Mouse (Mus musculus) cerebellum, adult 18-20 months (tissue): Measurements from ENCODE around the gene Pitpna.
A peak's percentile ranks its signal among the peaks of the same experiment; 100 is the strongest.

Source experiments
- DNase-seq, 2 experiments: peaks; one replicate each; pipeline ENCODE4 v3.0.0; 2021

Pitpna gene

GRCm38 (mm10) chr11:75587493-75588284 is at the start of gene Pitpna:
Pitpna (plus strand) TSS chr11:75588097.
- peak; percentile 97 to 98 for DNase-seq

GRCm38 (mm10) chr11:75538184-75538969 is 49.5 kb upstream of the Pitpna start:
- peak; percentile 42 to 47 for DNase-seq

- DNase-seq = peak in 1 of 2 experiments; percentile 49
Observed at GRCm38 (mm10) chr11:75538970-75539299, 49.0 kb upstream of the Pitpna start.

GRCm38 (mm10) chr11:75540209-75540608 is 47.7 kb upstream of the Pitpna start:
- DNase-seq = no peak

- peak; percentile 52 to 56 for DNase-seq
Observed at GRCm38 (mm10) chr11:75540710-75541581, 47.0 kb upstream of the Pitpna start.

GRCm38 (mm10) chr11:75544713-75545112 is 43.2 kb upstream of the Pitpna start:
- DNase-seq = peak; percentile 52 to 62

GRCm38 (mm10) chr11:75546057-75546456 is 41.8 kb upstream of the Pitpna start:
- DNase-seq = no peak

- peak in 1 of 2 experiments; percentile 46 for DNase-seq
Observed at GRCm38 (mm10) chr11:75549658-75550111, 38.2 kb upstream of the Pitpna start.

GRCm38 (mm10) chr11:75550200-75550946 is 37.5 kb upstream of the Pitpna start:
- peak; percentile 18 to 24 for DNase-seq

- peak; percentile 27 to 38 for DNase-seq
Observed at GRCm38 (mm10) chr11:75551321-75551720, 36.6 kb upstream of the Pitpna start.

- DNase-seq = peak; percentile 82 to 85
Observed at GRCm38 (mm10) chr11:75551961-75552441, 35.9 kb upstream of the Pitpna start.

- DNase-seq = peak; percentile 4 to 28
Observed at GRCm38 (mm10) chr11:75552906-75553482, 34.9 kb upstream of the Pitpna start.

GRCm38 (mm10) chr11:75556006-75556405 is 31.9 kb upstream of the Pitpna start:
- peak in 1 of 2 experiments; percentile 3 for DNase-seq

- DNase-seq = peak; percentile 4 to 6
Observed at GRCm38 (mm10) chr11:75557142-75557541, 30.8 kb upstream of the Pitpna start.

GRCm38 (mm10) chr11:75558101-75558500 is 29.8 kb upstream of the Pitpna start:
- peak in 1 of 2 experiments; percentile 18 for DNase-seq

GRCm38 (mm10) chr11:75559870-75560504 is 27.9 kb upstream of the Pitpna start:
- peak in 1 of 2 experiments; percentile 6 for DNase-seq

- no peak for DNase-seq
Observed at GRCm38 (mm10) chr11:75560530-75561409, 27.1 kb upstream of the Pitpna start.

- no peak for DNase-seq
Observed at GRCm38 (mm10) chr11:75561410-75561791, 26.5 kb upstream of the Pitpna start.

GRCm38 (mm10) chr11:75562840-75563239 is 25.1 kb upstream of the Pitpna start:
- DNase-seq = peak; percentile 78 to 82
